Mouse (Mus musculus): ENCODE results near the gene Pygm.

Gene Pygm

DNA sequence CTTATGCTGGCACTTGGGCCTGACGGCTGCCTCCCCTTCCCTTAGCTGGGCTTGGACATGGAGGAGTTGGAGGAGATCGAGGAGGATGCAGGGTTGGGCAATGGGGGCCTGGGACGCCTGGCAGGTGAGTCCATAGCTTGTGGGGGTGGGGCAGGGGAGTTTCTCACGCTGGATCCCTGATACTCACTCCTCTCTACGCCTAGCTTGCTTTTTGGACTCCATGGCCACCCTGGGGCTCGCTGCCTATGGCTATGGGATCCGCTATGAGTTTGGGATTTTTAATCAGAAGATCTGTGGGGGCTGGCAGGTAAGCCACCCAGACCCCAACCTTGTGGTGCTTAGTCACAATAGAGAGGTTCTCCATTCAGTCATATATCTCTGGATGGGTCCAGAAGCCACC is 1.6 kb downstream of the Pygm start:
- DNase-seq (ENCODE audit: low spot score), result no peak

DNA sequence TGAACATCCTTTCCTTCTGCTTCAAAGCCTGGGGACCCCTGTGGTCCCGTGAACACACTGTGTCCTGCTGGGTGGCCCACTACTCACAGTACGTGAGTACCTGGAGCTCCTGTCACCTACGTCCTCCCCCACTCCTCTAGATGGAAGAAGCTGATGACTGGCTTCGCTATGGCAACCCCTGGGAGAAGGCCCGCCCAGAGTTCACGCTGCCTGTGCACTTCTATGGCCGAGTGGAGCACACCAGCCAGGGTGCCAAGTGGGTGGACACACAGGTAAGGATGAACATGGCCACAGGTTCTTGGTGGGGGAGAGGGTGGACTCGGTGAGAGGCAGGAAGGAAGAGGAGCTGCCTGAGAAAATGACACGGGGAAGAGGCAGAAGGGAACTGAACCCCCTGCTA is 2.0 kb downstream of the Pygm start:
- no peak for DNase-seq (ENCODE audit: low spot score)

DNA sequence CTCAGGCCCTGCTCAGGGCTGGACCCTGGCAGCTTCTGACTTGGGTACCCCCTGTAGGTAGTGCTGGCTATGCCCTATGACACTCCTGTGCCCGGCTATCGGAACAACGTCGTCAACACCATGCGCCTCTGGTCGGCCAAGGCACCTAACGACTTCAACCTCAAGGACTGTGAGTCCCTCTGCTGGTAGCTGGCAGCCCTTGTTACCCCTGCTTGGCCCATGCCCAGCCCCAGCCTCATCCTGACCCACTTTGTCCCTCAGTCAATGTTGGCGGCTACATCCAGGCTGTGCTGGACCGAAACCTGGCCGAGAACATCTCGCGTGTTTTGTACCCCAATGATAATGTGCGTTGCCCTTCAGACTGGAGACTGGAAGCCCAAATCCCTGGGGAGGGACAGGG is 3.8 kb downstream of the Pygm start:
- no peak for DNase-seq (ENCODE audit: low spot score)

DNA sequence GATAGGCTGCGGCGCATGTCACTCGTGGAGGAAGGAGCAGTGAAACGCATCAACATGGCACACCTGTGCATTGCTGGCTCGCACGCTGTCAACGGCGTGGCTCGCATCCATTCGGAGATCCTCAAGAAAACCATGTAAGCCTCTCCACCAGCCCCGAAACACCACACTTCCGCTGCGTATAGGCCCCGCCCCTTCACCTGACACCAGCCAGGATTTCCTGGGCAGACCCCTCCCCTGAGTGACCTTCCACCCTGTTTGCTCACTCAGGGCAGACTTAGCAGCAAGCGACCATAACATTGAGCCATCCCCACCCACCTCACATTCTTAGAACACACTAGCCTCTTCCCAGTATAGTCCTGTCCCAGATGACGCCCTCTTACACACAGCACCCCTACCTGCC is 5.6 kb downstream of the Pygm start:
- peak; percentile 71 for DNase-seq (ENCODE audit: low spot score)

DNA sequence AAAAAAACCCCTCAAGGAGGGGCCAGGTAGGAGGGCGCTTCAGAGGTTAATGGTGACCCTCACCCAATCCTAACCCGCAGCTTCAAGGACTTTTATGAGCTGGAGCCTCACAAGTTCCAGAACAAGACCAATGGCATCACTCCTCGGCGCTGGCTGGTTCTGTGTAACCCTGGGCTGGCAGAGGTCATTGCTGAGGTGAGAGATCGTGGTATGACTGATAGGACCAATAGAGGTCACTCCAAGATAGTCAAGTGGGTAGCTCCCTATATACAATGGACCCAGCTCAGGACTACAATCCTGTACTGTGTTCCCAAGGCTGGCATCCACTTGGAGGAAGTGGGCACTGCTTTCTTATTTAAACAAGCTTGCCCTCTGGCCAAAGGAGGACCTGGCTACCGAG is 6.1 kb downstream of the Pygm start:
- no peak for DNase-seq (ENCODE audit: low spot score)

DNA sequence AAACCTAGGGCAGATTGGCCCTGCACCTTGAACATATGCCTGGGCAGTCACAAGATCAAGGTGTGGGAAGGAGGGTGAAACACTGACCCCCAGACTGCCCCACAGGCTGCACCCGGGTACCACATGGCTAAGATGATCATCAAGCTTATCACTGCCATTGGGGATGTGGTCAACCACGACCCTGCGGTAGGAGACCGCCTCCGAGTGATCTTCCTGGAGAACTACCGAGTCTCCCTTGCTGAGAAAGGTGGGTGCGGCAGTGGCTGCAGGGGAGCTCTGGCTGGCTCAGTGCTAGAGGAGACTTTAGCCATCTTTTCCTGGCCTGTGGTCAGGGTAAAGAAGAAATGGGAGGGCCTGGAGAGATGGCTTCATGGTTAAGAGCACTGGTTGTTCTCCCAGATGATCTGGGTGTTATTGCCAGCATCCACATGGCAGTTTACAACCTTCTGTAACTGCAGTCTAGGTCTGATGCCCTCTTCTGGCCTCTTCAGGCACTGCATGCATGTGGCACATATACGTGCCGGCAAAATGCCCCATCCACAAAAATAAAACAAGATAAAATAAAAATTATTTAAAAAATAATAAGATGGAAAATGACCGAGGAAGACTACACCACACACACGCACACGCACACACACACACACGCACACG is 8.7 kb downstream of the Pygm start:
- DNase-seq (ENCODE audit: low spot score), result no peak

DNA sequence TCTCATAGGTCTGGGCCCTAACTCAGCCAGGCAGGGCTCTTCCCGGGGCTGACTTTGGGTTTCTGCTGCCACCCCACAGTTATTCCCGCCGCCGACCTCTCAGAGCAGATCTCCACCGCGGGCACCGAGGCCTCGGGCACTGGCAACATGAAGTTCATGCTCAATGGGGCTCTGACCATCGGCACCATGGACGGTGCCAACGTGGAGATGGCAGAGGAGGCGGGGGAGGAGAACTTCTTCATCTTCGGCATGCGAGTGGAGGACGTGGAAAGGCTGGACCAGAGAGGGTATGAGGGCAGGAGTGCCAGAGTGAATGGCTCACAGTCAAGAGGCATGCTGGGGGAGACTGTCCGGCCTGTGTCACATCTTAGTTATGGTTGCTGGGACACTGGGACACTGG is 9.4 kb downstream of the Pygm start:
- no peak for DNase-seq (ENCODE audit: low spot score)

DNA sequence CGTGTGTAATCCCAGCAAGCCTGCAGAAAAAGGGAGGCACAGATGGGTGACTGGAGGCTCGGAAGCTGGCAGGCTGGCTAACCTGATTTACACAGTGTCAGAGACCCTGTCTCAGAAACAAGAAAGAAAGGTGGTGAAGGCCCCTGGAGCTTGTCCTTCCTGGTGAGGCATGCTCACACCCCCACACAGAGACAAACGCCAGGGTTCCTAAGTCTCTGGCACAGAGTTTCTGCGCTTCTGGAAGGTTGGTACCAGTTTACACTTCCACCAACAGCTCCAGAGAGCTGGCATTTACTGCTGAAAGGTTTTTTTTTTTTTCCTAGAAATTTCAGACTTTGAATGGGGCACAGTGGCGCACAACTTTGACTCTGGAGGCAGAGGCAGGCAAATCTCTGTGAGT is 12.0 kb downstream of the Pygm start:
- DNase-seq (ENCODE audit: low spot score), result no peak

DNA sequence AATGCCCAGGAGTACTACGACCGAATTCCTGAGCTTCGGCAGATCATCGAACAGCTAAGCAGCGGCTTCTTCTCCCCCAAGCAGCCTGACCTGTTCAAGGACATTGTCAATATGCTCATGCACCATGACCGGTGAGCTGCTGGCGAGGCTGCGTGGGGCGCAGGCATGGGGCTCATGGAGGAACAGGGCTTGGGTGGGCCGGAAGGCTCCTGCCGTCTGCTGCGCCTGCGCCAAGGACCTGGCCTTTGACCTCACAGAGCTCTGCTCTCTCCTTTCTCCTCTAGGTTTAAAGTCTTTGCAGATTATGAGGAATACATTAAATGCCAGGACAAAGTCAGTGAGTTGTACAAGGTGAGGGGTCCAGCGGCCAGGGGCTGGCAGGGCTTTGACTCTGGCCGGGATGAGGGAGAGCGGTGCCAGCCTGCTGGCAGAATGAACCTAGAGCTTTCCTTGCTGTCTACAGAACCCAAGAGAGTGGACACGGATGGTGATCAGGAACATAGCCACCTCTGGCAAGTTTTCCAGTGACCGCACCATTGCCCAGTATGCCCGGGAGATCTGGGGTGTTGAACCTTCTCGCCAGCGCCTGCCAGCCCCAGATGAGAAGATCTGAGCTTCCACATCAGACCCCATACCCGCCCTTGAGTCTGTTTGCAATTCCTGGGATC is 13.5 kb downstream of the Pygm start:
- DNase-seq (ENCODE audit: low spot score), result no peak

DNA sequence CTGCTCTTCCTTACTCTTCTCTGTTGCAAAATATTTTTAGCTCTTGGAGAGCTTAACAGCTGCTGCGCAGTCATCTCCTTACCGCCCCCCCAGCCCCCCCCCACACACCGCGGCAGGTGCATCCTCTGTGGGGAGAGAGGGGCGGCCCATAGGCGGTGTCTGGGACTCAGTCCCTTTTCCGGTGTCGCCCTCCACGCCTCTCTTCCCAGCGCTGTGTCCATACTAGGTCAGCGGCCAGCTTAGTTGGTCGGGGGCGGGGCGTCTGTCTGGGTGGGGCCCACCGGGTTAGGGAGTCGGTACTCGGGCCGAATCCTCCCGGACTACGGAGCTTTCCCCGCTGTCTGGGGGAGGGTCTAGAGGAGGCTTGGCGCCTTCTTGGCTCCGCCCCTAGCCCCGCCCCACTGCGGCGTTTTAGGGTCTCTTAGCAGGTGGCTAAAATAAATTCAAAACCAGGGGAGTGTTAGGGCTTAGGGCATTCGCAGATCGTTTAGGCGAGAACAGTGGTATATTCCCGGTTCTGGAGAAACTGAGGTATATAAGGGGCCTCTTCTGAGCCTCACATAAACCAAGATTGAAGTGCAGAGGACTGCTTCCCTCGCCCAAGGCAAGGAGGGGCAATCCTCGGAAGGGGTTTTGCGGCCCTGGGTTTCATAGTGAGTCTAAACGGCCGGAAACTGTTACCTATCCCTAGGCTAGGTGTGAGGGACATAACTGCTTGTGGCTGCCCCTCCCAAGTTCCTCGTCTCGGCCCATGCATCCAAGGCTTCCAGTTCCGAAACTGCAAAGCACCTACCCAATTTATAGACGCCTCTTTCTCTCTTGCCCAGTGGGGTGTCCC is 14.5 kb downstream of the Pygm start:
- peak; percentile 63 for DNase-seq (ENCODE audit: low spot score)

DNA sequence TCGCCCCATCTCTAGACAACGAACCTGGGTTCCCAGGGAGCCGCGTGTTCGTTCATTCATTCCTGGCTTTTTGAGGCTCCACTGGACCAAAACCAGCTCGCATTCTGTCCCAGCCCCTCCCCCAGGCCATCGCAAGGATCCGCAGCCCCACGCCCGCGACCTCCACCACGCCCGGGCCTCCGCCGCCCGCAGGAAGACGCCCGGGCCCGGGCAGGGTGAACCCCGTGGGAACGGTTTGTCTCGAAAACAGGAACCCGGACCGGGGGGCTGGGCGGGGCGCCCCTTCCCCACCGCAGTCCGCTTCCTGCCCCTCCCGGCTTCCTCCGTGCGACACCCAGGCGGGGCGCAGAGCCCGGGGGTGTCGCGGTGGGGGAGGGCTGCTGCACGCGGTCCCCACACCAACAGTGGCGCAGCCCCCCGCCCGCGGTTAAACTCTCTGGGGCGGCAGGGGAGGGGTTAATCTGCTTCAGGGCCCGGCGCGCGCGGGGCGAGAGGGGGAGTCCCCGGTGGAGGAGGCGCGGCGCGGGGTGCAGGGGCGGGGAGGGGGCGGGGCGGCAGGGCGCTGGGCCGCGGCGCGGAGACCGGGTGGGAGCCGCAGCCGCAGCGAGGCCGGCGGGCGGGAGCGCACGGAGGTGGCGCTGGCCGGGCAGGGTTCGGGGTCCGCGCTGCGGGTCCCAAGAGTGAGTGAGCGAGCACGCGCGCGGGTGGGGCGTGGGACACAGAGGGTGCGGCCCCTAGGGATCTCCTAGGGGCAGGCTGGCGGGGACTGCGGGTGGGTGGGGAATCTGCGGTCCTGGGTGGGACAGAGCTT is 15.3 kb downstream of the Pygm start, which contains the start of gene Rasgrp2:
Rasgrp2 (plus strand) TSS at position 56 of the 811 bp plus-strand sequence.
- no peak for DNase-seq (ENCODE audit: low spot score)

DNA sequence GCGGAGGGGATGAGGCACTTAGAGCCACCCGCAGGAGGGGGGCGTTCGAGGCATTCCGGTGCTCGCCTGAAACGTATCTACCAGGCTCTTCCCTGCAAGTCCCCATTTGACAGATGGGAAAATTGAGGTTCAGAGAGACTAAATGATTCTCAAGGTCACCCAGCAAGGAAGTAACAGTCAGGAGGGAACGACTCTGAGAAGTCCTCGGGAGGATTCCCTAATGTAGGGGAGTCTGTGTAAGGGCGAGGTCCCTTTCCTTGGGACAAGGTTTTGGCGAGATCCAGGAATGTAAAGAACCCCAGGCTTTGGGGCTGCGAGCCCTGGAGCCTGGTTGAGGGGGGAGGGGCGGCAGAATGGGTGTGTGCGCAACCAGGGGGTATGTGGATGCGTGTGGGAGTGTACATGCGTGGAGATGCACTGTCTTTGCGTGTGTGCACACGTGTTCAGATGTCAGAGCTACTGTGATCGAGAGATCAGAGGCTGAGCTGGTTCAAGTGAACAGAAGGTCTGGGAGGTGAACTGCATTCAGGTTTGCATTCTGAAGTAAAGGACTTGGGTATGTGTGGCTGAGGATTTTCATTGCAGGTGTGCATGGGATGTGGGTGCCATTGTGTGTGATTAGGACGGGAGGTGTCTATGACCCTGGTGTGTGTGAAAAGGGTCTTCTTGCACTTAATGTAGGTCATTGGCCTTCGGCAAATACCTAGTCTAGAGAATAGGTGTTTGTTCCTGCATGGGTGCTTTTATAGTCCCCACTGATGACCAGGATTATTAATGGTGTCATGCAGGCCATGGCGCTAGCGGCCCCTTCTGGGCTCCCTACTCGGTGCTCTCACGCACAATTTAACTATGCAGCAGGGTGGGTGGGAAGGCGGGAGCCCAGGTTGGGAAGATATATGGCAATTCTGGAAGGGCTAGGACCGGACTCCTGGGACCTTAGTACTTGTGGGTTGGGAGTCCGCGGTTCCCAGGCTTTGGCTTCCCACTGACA is 16.2 kb downstream of the Pygm start:
- no peak for DNase-seq (ENCODE audit: low spot score)

DNA sequence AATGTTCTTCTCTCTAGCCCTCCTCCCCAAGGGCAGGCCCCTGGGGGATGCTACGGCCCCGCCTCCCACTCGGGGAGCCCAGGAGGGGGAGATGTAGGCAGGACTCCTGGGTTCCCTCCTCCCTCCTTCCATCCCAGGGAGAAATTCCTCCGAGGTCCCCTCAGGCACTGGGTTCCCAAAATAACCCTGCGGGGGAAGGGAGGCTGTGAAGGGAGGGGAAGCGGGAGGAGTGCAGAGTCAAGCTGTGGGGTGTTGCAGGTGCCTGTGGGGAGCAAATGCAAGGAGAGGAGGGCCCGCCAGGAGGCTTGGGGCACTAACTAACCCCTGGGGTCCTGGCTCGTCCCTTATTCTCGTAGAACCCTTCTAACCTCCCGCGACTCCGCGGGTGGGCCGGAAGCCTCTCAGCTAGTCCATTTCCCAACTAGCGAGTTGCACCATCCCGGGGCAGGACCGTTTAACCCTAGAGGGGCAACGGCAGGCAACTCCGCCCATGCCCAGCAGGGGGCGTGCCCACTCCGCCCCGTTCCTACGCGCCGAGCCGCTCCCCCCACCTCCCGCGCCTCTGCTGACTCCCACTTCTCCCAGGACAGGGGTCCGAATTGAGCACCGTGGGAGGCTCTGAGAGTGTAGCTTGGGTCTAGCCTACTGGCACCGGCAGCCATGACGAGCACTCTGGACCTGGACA is 17.1 kb downstream of the Pygm start:
- DNase-seq (ENCODE audit: low spot score), result peak; percentile 81

DNA sequence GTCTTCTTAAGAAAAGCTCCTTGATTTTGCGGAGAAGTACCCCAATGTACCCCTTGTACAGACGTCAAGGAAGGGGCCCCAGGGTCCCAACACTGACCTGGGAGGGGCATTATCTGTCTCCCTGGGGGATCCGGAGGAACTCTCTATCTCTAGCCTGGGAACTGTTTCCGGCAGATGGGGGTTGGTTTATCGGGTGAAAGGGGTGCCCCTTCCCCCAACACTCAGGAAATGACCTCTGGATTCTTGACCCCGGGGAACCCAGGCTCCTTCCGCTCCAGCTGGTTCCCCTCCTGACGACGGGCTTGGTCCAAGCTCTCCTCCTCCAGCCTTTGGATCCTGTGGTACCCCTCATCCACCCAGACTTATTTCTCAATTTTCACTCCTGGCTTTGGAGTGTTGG is 17.8 kb downstream of the Pygm start:
- no peak for DNase-seq (ENCODE audit: low spot score)

DNA sequence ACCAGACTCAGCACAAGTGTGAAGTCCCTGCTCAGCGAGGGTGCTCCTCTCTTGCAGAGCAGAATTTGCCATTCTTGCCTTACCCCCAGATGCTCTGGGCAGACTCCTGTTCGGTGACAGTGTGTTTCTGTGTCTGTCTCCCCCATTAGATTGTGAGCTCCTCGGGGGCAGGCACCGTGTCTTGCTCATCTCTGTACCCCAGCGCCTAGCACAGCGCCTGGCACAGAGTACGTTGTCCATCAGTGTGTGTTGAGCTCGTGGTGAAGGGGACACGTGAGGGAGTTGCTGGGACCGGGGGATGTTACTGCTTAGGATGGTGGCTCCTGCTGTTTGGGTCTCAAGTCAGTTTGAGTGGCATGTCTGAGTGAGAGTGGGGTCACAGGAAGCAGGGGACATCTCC is 19.7 kb downstream of the Pygm start:
- DNase-seq (ENCODE audit: low spot score), result no peak

DNA sequence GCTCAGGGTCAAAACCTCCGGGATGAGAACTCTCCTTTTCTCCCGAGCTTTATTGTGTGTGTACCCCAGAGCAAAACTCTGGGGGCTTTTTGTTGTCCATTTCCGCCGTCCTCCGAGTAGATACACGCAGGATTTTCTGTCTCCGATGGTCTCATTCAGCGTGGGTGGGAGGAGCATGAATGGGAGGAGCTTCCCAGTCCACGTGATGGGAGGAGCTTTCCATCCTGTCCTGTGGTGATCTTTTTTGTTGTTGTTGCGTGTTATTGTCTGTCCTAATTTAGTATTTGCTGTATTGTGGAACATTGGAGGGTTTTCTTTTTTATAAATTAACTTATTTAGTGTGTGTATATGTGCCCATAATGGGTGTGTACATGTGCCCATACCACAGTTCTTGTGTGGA is 21.2 kb downstream of the Pygm start:
- DNase-seq (ENCODE audit: low spot score), result no peak

DNA sequence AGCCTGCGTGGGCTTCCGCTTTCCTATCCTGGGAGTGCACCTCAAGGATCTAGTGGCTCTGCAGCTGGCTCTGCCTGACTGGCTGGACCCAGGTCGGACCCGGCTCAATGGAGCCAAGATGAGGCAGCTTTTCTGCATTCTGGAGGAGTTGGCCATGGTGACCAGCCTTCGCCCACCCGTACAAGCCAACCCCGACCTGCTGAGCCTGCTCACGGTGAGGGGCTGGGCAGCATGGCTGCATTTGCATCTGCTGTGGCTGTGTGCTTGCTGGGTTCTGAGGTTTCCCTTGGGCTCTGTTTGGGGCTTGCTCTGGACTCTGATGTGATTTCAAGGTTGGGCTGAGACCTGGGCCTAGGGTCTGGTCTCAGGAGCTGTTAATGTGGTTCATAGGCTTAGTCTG is 22.9 kb downstream of the Pygm start:
- no peak for DNase-seq (ENCODE audit: low spot score)

DNA sequence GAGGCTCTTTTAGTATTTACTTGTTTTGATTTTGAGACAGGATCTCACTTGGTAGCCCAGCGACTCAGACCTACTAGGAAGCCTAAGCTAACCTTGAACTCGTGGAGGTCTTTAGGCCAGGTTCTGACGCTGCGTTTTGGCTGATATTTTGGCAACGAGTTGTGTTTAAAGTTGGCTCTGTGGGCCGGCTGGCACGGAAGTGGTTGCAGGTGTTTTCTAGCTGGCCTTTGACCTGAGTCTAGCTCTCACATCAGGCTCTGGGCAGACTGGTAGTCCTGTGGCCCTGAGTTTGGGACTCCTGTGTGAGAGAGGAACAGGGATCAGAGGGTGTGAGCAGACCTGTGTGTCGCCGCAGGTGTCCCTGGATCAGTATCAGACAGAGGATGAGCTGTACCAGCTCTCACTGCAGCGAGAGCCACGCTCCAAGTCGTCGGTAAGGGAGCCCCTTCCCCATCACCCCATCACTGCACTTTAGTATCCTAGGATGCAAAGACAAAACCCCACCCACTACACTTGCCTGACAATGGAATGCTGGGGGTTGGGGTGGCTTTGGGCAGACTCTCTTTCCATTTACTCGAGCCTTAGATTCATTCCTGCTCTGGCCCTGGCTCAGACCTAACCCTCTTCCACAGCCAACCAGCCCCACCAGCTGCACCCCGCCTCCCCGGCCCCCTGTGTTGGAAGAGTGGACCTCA is 23.8 kb downstream of the Pygm start:
- no peak for DNase-seq (ENCODE audit: low spot score)

DNA sequence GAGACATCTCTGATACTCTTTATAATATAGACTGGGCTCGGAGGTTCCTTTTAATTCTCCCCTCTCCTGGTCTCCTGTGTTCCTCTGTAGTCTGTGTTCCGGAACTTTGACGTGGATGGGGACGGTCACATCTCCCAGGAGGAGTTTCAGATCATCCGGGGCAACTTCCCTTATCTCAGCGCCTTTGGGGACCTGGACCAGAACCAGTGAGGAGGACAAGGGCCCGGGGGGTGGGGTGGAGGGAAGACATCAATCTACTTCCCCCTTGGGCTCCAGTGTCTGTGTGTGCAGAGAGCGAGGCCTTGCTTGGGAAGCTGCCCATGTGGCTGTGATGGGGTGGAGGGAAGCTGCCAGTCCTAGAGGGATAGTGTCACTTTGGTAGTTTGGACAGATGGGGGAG is 24.6 kb downstream of the Pygm start:
- no peak for DNase-seq (ENCODE audit: low spot score)

DNA sequence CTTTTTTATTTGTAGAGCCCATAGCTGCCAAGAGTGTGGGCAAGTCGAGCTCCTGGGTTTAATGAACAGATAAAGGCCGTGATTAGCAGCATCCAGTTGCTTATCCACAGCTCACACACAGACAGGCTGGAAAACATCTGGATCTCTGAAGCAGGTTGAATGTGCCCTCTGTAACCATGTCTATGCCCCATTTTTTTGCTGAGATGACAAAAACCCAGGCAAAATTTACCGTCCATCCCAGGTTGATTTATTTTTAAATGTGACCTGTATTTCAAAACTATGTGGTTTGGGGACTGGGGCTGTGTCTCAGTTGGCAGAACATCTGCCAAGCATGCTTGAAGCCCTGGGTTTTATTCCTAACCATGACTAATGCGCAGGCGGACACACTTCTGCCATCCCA is 25.0 kb downstream of the Pygm start:
- no peak for DNase-seq (ENCODE audit: low spot score)

Data from embryo, embryonic 10 days (tissue).